Mouse (Mus musculus): ENCODE results near the gene Gm17268.

Gm17268 gene

DNA sequence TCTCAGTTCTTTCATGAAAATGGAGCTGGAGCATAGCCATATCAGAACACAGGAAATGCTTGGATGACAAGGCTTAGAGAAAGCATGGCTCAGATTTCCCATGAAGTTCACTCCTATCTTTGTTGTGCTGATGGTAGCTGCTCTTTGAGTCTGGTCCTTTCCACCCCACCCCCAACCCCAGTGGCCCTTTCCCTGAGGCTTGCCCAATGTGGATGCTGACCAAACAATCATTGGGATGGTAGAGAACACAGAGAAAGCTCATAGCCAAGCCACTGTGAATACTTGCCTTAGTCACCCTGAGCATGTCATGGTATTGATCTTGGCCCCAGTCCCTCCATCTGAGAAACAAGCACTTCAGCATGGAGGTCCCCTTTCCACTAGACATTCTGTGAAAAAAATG, 6.2 kb downstream of the Gm17268 start:
- DNase-seq (ENCODE audit: low spot score in 2 of 2): no peak

- DNase-seq (ENCODE audit: low spot score in 2 of 2): no peak
These were observed 8.2 kb downstream of the Gm17268 start for GRCm38 (mm10) chr11:82030171-82030570.

DNA sequence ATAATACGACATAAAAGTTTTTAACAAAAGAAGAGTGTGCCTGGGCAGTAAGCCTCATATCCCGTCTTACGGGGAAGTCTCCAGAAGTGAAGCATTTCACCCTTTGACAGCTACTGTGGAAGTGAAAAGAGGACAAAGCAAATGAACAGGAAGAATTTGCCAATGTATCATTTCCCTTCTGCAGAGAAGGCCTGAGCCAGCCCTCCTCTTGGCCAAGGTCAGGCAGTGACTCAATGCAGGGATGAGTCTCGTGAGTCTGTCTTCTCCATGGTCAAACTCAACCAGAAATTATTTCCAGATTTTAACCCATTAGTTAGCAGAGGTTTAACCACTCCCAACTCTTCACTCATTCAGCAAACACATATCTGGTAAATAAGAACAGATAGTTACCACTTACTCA, 14.6 kb downstream of the Gm17268 start:
- no peak for DNase-seq (ENCODE audit: low spot score in 2 of 2)

GRCm38 (mm10) chr11:82022504-82023056, 15.8 kb downstream of the Gm17268 start:
- DNase-seq (ENCODE audit: low spot score in 2 of 2): no peak

GRCm38 (mm10) chr11:82021406-82021805, 17.0 kb downstream of the Gm17268 start:
- DNase-seq (ENCODE audit: low spot score in 2 of 2): no peak

DNA sequence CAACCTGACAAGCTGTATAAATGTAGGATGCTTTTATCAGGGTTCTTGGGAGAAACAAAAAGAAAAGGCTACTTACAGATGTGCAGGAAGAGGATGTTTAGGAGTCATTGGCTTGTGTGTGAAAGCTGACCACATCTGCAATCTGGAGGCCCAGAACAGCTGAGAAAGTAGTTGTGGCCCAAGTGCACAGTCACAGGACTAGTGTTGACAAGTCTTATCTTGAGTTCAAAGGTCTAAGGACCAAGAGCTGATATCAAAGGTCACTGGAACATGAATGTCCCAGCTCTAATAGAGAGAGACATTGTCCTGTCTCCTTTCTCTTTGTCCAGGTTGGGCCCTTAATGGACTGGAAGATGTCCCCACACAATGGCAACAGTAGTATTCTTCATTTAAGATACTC, 18.6 kb downstream of the Gm17268 start:
- DNase-seq (ENCODE audit: low spot score in 2 of 2): no peak

DNA sequence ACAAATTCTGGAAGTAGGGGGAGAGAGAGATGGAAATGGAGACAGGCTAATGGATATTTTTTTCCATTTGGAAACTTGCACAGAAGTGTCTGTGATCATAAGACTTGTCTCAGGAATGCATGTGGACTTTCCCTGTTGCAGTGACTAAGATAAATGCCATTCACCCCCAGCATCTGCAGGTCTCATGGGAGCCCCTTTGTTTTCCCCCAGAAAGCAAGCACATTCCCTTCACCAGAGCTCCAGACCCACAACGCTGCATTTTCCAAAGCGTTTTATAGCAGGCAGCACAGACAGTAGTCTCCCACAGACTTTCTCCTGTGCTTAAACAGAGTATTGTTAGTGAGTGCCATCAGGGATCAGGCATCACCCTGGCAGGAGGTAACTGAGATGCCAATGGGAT, 19.0 kb downstream of the Gm17268 start:
- no peak for DNase-seq (ENCODE audit: low spot score in 2 of 2)

GRCm38 (mm10) chr11:82016181-82016780, 22.1 kb downstream of the Gm17268 start:
- no peak for DNase-seq (ENCODE audit: low spot score in 2 of 2)

DNA sequence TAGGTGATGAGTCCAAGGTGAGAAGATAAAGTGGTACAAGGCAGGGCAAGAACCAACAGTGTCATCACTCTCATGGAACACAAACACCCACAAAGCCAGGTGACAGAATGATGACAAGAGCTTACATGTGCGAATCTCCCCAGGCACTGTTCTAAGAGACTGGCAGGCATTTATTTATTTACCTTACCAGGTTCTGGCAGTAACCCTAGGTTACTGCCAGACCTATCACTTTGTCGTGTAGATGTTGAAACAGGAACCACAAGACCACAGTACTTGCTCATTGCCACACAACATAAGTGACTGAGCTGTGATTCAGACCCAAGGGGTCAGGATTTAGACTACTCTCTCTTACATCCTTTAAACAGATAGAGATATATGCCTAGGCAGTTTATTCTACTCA, 23.3 kb downstream of the Gm17268 start:
- no peak for DNase-seq (ENCODE audit: low spot score in 2 of 2)

GRCm38 (mm10) chr11:82013756-82014155, 24.6 kb downstream of the Gm17268 start:
- DNase-seq (ENCODE audit: low spot score in 2 of 2): no peak

DNA sequence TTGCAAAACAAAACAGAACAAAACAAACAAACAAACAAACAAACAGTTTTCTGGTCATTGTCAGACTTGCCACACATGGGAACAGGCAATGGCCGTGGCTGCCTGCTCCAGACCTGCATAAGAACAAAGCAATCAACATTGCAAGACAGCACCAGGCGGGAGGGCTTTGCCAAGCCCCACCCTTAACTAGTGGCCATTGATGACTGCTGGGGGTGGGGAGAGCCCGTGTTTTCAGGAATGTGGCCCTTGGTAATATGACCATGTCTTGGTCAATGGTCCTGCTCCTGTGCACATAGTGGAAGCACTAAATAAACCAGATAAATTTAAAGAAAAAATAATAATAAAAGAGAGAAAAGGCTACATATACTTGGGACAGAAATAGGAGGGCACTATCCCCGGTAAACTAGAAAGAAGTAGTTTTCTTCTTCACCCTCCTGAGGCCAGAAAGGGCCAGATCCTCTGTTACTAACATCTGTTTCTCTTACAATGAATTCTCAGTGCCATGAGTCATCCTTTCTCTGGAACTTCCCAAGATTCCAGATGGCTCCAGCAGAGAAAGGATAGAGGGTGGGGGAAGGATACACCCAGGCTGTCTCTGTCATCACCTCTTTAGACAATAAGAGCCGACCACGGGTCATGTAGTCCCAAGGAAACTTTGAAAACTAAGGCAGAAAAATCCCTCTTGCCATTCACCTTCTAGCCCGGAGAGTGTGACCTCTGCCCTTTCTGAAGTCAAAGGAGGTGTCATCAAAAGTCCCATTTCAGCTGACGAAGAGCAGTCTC, 26.8 kb downstream of the Gm17268 start:
- no peak for DNase-seq (ENCODE audit: low spot score in 2 of 2)

- DNase-seq (ENCODE audit: low spot score in 2 of 2): peak in 1 of 2 experiments; percentile 45
These were observed 28.2 kb downstream of the Gm17268 start for GRCm38 (mm10) chr11:82010115-82010514.

- no peak for DNase-seq (ENCODE audit: low spot score in 2 of 2)
These were observed 31.5 kb downstream of the Gm17268 start for GRCm38 (mm10) chr11:82006796-82007423.

- DNase-seq (ENCODE audit: low spot score in 2 of 2): no peak
These were observed 33.6 kb downstream of the Gm17268 start for GRCm38 (mm10) chr11:82004810-82005209.

DNA sequence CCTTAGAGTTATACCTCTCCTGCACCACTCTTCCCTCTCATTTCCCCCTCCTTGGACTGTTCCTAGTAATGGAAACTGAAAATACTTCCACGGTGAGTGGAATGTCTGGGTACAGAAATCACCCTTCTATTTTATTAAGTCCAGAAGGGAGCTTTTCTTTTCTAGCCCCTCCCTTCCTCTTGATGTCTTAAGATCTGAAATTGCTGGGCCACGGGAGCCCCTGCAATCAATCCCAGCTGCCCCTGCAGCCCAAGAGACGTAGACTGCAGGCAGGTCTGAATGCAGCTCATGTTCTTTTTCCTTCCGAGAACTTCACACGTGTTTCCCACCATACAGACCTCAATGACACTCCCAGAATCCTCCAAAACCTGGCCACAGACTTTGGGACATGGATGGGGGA, 37.8 kb downstream of the Gm17268 start:
- DNase-seq (ENCODE audit: low spot score in 2 of 2): no peak

GRCm38 (mm10) chr11:81999469-81999868, 38.9 kb downstream of the Gm17268 start:
- DNase-seq (ENCODE audit: low spot score in 2 of 2): no peak

DNA sequence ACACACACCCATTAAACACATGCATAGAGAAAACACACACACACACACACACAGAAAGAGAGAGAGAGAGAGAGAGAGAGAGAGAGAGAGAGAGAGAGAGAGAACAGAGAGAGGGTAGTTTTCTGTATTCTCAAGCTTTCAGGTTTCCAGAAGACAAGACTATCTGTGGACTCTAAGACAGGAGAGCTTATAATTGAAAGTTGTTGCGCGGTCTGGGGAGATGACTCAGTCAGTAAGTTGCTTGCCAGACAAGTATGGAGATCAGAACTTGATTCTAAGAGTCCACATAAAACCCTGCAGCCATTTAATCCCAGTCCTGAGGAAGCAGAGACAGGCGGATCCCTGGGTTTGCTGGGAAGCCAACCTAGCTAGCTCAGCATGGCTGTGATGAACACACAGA, 39.7 kb downstream of the Gm17268 start:
- no peak for DNase-seq (ENCODE audit: low spot score in 2 of 2)

DNA sequence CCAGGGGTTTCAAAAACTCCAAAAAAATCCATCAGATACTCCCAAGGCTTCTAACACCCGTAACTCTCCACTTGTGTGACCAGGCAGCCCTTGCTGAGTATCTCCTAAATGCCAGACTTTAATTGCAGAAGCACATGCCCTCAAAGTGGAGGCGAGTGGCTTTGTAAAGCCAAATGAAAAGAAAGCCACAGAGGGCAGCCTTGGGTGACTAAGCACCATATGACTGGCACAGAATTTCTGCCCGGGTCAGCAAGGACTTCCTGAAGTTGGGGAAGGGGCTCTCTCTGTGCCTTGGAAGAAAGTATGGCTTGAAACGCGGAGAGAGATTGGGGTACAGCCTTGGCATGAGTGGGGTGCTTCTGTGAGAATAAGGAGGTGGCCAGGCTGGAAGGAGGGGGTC, 41.3 kb downstream of the Gm17268 start:
- no peak for DNase-seq (ENCODE audit: low spot score in 2 of 2)

- DNase-seq (ENCODE audit: low spot score in 2 of 2): peak; percentile 57 to 63
These were observed 42.1 kb downstream of the Gm17268 start for GRCm38 (mm10) chr11:81996172-81996841.

- DNase-seq (ENCODE audit: low spot score in 2 of 2): peak in 1 of 2 experiments; percentile 33
These were observed 55.2 kb downstream of the Gm17268 start for GRCm38 (mm10) chr11:81983146-81983545.

GRCm38 (mm10) chr11:81982191-81982590, 56.2 kb downstream of the Gm17268 start:
- DNase-seq (ENCODE audit: low spot score in 2 of 2): no peak
